Mouse (Mus musculus) urinary bladder, adult 18-20 months (tissue): ENCODE data around the gene Pcgf2.
A peak's percentile ranks its signal among the peaks of the same experiment; 100 is the strongest.

Experiments
- DNase-seq, 2 experiments: peaks; one replicate each; pipeline ENCODE4 v3.0.0; 2022; ENCODE audit warnings: low spot score in 2 of 2, mixed read lengths in 2 of 2

The Pcgf2 gene

DNA sequence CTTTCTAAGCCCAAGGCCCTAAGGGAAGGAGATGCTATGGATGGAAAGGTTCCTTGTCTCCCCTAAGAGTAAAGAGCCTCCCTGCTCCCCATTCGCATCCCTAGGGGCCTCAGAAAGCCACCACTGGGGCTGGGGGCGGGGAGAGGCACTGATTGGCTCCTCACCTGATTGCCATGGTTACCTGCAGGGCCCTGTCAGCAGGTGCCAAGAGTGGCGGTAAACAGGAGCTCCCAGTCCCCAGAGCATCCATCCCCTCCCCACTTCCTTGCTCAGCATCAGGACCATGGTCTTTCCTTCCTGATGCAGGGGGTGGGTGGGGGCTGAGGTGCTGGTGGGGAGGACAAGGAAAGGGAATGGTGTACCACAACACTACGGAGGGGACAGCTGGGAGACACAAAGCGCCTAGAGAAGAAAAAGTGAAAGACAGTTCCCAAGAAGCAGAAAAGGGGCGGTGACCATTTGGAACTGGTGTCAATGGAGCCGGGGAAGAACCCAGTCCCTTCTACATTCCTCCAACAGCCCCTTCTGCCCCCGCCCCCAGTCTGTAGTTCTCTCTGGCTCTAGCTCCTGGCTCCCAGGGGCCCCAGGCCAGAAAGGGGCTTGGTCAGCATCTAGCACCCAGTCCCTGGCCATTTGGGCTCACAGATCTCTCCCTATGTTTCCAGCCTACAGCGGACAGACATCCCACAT lies 4.4 kb downstream of the Pcgf2 start:
- DNase-seq, result no peak

DNA sequence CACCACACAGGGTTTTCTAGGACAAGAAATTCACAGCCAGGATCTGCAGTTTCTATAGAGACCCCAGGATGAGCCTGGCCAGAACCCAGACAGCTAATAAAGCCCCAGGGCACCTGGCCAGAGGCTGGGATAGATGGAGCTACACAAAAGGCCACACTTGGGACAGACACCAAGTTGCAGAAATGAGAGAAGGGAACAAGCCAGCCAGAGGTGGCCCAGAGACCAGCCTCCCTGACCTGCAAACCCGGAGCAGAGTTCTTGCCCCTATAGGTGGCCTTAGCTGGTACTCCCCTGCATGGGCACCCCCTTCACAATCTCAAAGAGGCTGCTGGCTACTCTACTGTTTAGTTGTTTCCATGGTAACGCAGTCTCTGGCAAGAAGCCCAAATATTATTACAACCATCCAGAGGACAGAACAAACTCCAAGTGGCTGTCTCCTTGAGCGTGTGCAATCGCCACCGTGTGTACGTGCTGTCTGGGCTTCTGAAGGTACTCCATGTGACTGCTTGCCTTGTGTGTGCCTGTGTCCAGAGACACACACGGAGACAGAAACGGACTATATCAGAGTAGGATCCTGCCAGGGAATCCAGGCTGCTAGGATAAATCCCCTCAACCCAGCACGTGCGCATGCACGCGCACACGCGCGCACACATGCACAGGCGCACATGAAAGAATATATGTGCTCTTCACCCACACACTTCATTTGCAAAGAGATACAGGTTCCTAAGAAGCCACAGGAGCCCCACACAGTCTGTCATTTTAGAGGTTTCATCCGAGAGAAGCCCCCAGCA lies 5.2 kb downstream of the Pcgf2 start:
- DNase-seq, result no peak

DNA sequence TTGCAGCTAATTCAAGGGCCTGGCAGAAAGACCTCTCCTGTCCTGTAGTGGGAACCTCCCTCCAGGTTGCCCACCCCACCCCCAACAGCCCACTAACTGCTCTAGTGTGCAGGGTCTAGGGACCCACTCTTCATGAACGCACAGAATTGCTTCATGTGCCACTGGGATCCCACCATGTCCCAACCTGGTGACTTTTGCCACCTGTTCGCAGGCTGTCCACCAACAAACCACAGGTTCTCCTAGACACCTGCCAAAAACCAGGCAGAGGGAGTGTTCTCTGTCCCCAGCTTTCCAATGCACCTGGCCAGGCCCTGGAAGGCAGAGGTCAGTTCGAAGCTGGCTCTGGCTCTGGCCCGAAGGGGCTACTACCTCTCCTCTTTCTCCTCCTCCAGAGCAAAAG lies 5.9 kb downstream of the Pcgf2 start:
- DNase-seq, result no peak

DNA sequence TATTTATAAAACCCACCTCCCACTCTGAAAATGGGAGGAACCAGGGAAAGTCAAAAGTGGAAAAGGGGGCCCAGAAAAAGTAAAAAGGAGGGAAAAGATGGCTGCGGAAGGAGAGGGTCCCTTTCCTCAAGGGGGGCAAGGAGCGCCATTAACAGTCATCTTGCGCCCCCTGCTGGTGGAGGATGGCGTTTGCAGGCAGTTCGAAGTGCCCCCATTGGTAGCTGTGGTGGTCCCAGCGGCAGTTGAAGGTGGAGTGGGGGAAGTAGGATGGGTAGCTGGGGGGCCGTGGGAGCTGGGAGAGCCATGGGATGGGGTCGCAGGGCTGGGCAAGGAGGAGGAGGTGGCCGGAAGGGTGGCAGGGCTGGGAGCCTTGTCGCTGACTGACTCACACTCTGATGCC lies 10.4 kb downstream of the Pcgf2 start:
- DNase-seq, result peak in 1 of 2 experiments; percentile 47

GRCm38 (mm10) chr11:97687061-97687460 lies 13.2 kb downstream of the Pcgf2 start:
- DNase-seq, result no peak

DNA sequence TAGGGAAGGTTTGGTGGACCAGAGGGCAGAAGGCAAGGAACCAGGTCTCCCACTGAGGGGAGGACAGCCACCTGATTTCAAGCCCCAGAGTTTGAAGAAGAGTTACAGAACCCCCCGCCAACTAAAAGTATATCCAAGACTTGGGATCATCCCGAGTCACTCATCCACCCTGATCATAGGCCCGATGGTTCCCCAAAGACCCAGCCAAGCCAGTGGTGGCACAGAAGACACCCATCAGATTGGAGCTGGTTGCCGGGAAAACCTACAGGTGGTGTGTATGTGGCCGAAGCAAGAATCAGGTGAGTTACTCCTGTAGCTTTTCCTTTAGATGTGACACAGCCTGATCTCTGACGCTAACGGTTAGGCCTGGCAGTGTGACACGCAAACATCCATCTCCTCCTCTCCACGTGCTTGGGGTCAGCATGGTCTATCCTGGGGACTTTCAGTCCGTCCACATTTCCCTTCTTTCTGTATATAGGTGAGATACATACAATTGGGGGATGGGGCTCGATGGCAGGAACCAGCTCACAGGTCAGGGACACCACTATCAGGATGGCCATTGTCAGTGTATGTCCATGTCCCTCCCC lies 13.9 kb downstream of the Pcgf2 start:
- no peak for DNase-seq

- peak; percentile 92 to 95 for DNase-seq
These were observed 14.5 kb downstream of the Pcgf2 start, which contains the start of gene Cisd3 for GRCm38 (mm10) chr11:97685613-97686321. TSS of gene Cisd3 (plus strand) at chr11:97685826.

DNA sequence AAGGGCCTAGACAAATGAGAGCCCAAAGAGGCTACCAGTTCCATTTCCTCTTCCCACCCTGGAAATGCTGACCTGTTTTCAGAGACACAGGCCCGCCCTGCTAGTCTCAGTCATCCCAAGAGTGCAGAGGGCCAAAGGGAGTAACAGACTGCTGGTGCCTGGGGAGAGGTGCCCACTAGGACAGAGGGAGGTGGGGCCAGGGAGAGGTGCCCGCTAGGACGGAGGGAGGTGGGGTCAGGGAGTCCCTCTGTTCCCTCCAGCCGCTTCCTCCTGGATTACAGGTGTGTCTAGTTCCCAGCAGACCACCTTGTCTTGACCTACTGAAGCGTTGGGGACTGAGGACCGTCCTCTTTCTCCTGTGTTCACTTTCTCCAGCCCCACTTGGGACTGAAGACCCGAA lies 15.5 kb downstream of the Pcgf2 start:
- DNase-seq, result no peak

DNA sequence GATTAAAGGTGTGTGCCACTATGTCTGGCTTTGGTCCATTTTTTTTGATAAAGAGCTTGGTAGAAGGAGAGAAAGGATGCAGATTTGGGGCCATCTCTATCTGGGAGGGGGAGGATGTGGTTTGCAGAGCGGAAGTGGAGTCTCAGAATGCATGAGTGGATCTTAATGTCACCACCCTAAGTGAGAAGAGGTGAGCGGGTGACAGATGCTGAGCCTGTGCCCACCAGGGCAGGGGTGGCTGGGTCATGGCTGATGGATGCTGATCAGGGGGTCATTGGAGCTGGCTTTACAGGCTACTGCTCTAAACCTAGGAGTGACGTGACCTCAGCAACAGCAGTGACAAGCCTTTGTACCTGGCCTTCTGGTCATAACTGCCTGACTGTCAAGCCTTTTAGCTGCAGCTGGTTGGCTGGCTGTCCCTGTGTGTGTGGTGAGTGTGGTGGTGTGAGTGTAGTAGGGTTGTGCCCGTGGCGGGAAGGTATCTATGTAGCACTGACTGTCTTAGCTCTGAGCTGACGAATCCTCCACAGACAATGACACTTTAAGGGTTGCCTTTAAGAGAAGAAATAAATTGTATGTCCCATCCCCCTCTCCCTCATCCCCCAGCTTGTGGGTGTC lies 16.1 kb downstream of the Pcgf2 start:
- no peak for DNase-seq

DNA sequence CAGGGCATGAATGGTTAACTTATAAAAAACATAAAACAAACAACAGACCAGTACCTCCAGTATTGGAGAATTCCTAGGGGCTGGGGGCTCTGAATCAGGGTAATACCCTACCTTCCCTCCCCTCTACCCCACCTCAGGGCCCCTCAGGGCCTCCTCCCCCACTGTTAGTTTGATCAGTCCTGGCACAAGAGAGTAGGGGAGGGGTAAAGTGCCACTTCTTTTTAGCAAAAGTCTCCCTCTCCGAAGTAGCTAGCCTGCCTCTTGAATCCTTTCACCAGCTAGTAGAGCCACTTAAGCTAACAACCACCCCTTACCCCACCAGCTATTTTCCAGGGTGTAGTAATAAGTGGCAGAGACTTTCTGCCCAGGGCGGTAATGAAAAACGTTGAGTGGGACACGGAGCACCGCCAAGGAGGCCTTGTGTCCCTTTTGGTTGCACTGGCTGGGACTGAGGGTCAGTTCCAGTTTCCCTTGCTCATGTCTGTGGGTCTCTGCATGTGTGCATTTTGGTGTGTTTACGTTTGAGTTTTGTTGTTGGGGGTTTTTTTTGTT lies 17.7 kb downstream of the Pcgf2 start:
- DNase-seq, result no peak

- DNase-seq, result no peak
These were observed 19.9 kb downstream of the Pcgf2 start for GRCm38 (mm10) chr11:97680430-97680829.

DNA sequence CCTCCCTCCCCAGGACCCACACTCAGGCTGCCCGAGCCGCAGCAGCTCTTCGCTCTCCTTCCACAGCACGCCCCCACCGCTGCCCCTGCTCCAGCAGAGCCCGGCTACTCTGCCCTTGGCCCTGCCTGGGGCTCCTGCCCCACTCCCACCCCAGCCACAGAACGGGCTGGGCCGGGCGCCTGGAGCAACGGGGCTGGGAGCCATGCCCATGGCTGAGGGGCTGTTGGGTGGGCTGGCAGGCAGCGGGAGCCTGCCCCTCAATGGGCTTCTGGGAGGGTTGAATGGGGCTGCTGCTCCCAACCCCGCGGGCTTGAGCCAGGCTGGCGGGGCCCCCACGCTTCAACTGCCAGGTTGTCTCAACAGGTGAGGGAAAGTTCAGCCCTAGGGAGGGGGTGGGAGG lies 22.0 kb downstream of the Pcgf2 start:
- DNase-seq, result no peak

DNA sequence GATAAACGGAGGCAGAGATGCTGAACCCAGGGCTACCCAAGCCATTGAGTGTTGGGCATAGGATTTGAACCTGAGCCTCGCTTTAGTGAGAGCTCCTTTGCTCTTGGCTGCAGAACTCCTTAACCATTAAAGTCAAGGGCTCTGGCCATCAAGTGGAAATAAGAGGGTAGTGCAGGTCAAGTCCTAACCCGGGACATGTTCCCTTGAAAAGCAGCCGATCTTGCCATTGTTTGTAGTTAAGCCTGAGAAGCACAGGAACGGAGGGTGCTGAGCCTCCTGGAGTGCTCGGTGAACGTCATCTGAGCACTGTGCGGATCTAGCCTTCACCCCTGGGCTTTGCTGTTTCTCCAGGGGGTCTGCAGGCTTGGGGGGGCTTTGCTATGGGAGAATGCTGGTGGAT lies 22.5 kb downstream of the Pcgf2 start:
- DNase-seq, result no peak

DNA sequence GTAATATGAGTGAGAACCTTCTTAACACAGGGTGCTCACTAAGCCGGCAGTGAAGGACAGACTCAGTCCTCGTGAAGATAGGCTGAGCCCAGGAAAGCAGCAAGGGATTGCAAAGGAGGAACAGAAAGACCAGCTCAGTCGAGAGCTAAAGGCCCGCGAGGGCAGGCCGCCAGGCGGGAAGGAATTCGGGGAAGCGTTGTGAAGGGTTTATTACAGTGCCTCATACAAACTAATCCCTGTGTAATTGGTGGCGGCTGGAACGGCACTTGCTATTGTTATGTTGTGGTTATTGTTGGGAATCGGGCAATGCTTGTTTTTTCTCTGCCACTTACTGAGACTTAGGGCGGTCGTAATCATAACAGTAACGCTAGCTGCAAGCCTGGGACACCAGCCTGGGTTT lies 22.9 kb downstream of the Pcgf2 start:
- DNase-seq, result no peak

DNA sequence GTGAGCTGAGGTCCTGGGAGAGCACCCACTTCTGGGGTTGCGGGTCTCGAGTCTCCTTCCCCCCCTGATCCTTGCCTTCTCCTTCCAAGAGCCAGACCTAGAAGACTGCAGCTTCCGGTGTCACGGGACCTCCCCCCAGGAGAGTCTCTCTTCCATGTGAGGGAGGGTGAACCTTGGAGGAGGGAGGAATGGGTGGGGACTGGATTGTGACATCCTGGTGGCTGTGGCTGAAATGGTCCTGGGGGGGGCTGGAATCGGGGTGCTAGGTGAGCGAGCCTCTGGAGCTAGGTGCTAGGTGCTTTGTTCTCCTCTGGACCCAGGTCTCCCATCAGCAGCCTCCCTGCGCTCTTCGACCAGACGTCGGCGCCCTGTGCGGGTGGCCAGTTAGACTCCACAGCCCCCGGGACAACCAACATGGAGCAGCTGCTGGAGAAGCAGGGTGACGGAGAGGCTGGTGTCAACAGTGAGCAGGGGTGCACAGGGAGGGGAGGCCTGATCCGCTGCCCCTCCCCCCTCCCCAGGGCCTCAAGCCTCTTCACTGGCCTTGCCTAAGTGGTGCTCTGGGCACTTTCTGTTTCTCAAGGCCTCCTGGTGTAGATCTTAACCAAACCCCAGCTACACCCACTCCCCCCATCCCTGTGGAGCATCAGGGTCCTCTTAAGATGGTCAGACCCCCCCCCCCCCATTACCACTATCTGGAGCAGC lies 24.1 kb downstream of the Pcgf2 start:
- no peak for DNase-seq

DNA sequence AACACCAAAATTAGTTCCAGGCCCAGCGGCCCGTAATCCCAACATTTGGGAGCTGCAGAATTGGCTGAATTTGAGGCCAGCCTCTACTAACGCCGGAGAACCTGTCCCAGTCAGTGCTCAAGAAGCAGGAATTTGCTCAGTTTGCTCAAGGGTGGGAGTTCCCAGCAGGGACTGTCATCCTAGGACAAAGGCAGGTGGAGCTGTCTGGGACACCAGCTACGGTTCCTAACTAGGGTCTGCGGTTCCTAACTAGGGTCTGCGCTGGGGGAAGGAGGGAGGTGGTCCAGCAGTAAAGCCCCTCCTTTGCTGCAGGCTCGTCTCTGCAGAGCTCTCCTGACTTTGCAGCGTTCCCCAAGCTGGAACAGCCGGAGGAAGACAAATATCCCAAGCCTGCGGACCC lies 27.1 kb downstream of the Pcgf2 start:
- DNase-seq, result no peak

- no peak for DNase-seq
These were observed 29.1 kb downstream of the Pcgf2 start for GRCm38 (mm10) chr11:97671177-97671527.

- no peak for DNase-seq
These were observed 29.8 kb downstream of the Pcgf2 start for GRCm38 (mm10) chr11:97670234-97671176.

- DNase-seq, result no peak
These were observed 30.5 kb downstream of the Pcgf2 start for GRCm38 (mm10) chr11:97669829-97670228.

- DNase-seq, result no peak
These were observed 31.0 kb downstream of the Pcgf2 start for GRCm38 (mm10) chr11:97669268-97669667.
